Comparison of ENCODE assay signal across 7 mouse cellular contexts in genomic region chrX:160136153-160136552, GRCm38 (mm10). TPM values are rescaled to one million over a fixed set of nuclear protein-coding genes. Genes with fewer than 3 reads are reported as not detected.
DNase-seq lines count a peak whose midpoint lies in the region; ATAC-seq lines count a peak whose summit lies in the region.

No protein-coding gene starts in this region.

- H3K9me3 ChIP-seq in embryonic facial prominence, embryonic 14.5 days (ENCODE audit: control insufficient read depth, low read length), result no peaks in the 10 kb centered on the region
- H3K9me3 ChIP-seq in limb, embryonic 15.5 days, result no peaks in the 10 kb centered on the region
- H3K9me3 ChIP-seq in stomach, embryonic 15.5 days, result no peaks in the 10 kb centered on the region

- no peak overlapping the region for H3K27ac ChIP-seq in embryonic facial prominence, embryonic 14.5 days (replicated peaks; ENCODE audit: low read depth, low read length)
- H3K27ac ChIP-seq in limb, embryonic 15.5 days, result no peak overlapping the region
- no peak overlapping the region for H3K27ac ChIP-seq in stomach, embryonic 15.5 days

- 24% methylated on average over 5 of the region's 5 CpGs for WGBS in embryonic facial prominence, embryonic 14.5 days
- WGBS in limb, embryonic 15.5 days, result 42% methylated on average over 5 of the region's 5 CpGs
- 46% methylated on average over 5 of the region's 5 CpGs for WGBS in stomach, embryonic 15.5 days

- 0 out of 2 replicates have a peak, but pooled peaks cover 4% of the 10 kb centered on the region for H3K27me3 ChIP-seq in embryonic facial prominence, embryonic 14.5 days (replicated peaks; ENCODE audit: control insufficient read depth, insufficient read depth, low read length)
- H3K27me3 ChIP-seq in limb, embryonic 15.5 days, result 0 out of 2 replicates have a peak, but pooled peaks cover 8% of the 10 kb centered on the region
- H3K27me3 ChIP-seq in stomach, embryonic 15.5 days (replicated peaks), result no peaks in the 10 kb centered on the region

- H3K36me3 ChIP-seq in embryonic facial prominence, embryonic 14.5 days (ENCODE audit: control insufficient read depth, insufficient read depth, low read length), result no peaks in the 10 kb centered on the region
- H3K36me3 ChIP-seq in limb, embryonic 15.5 days, result 0 out of 2 replicates have a peak, but pooled peaks cover 4% of the 10 kb centered on the region
- no peaks in the 10 kb centered on the region for H3K36me3 ChIP-seq in stomach, embryonic 15.5 days

- peak overlapping the region; percentile 67 for H3K4me2 ChIP-seq in embryonic facial prominence, embryonic 14.5 days (ENCODE audit: low read depth, low read length)
- peak overlapping the region; percentile 52 for H3K4me2 ChIP-seq in limb, embryonic 15.5 days
- H3K4me2 ChIP-seq in stomach, embryonic 15.5 days, result peak overlapping the region; percentile 53

- ATAC-seq in embryonic facial prominence, embryonic 14.5 days (ENCODE audit: low read depth), result no peak
- ATAC-seq in limb, embryonic 15.5 days (ENCODE audit: insufficient number of reproducible peaks, low FRiP score, low TSS enrichment, low read depth), result no peak
- no peak for ATAC-seq in stomach, embryonic 15.5 days (ENCODE audit: insufficient read depth, low FRiP score, low read depth)

- H3K4me1 ChIP-seq in embryonic facial prominence, embryonic 14.5 days (ENCODE audit: control insufficient read depth, insufficient read depth, low read length), result peaks cover 4% of the 10 kb centered on the region; the same call in 1 of the 2 replicates
- no peaks in the 10 kb centered on the region for H3K4me1 ChIP-seq in limb, embryonic 15.5 days
- H3K4me1 ChIP-seq in stomach, embryonic 15.5 days, result no peaks in the 10 kb centered on the region

- no peak overlapping the region; the same call in 1 of the 2 replicates for H3K9ac ChIP-seq in embryonic facial prominence, embryonic 14.5 days (ENCODE audit: low read depth, low read length)
- no peak overlapping the region for H3K9ac ChIP-seq in limb, embryonic 15.5 days
- H3K9ac ChIP-seq in stomach, embryonic 15.5 days, result no peak overlapping the region

- DNase-seq in 416B (ENCODE audit: low read depth), result peak; percentile 61
- peak; percentile 29 to 36 for DNase-seq in B cell, adult 2 months
- peak; percentile 23 for DNase-seq in embryonic facial prominence, embryonic 14.5 days (ENCODE audit: low spot score)
- DNase-seq in layer of hippocampus, postnatal 36 days, result no peak
- no peak for DNase-seq in yolk sac, embryonic 10.5 days (ENCODE audit: low spot score)

- H3K4me3 ChIP-seq in embryonic facial prominence, embryonic 14.5 days (ENCODE audit: low read depth, low read length), result peak overlapping the region; percentile 60
- H3K4me3 ChIP-seq in limb, embryonic 15.5 days, result peak overlapping the region; percentile 14
- H3K4me3 ChIP-seq in stomach, embryonic 15.5 days (replicated peaks), result peak overlapping the region; percentile 24; the same call in 1 of the 2 replicates

RNA-seq across cellular contexts. Expression of gene Pdha1, which starts 2.1 kb away (rescaled TPM):
- 133 and 136 TPM in 2 replicates for polyA plus RNA-seq in embryonic facial prominence, embryonic 14.5 days (2014; fragmentation: Nextera tagmentation; extraction: Ambion mirVana)
- polyA plus RNA-seq in limb, embryonic 15.5 days (2015; fragmentation: Nextera tagmentation; extraction: Ambion mirVana), result 118 and 131 TPM in 2 replicates
- 121 and 128 TPM in 2 replicates for polyA plus RNA-seq in stomach, embryonic 15.5 days (2015; fragmentation: Nextera tagmentation; extraction: Ambion mirVana)
- 100 to 1,000 TPM; 217 to 238 TPM for total RNA-seq in layer of hippocampus, postnatal 36 days (2021)

Comparison
In these comparisons a context has a peak if more than half of its experiments do, and no peak if none do; other contexts are left out.
1. DNase-seq: peak in 416B (single experiment), B cell, adult 2 months (2 of 2) and embryonic facial prominence, embryonic 14.5 days (single experiment); none in layer of hippocampus, postnatal 36 days (0 of 2) and yolk sac, embryonic 10.5 days (single experiment).
2. Peak in every context shown above with its lines, with median percentiles within 50 percentile points of each other: H3K4me2 ChIP-seq and H3K4me3 ChIP-seq.